Mouse (Mus musculus): ENCODE data around the gene Styx. TPM values are rescaled to one million over a fixed set of nuclear protein-coding genes. Genes with fewer than 3 reads are reported as not detected.

Styx gene
- 14.7 and 17.2 TPM in 2 replicates for polyA plus RNA-seq (2012; rRNA removed)

- 1% methylated on average over 77 of the region's 93 CpGs for WGBS
- Histone ChIP-seq H3K4me3 (replicated peaks; ENCODE audit: insufficient read depth, low read depth, low read length) (peak within 1 kb of the TSS; percentile 96), H3K27me3 (ENCODE audit: control insufficient read depth, insufficient read depth, low read length) (no peaks in the 10 kb centered on the region), H3K27ac (ENCODE audit: insufficient read depth, low read length) (no peak within 1 kb of the TSS), H3K4me1 (ENCODE audit: control insufficient read depth, insufficient read depth, low read length) (peaks cover 5% of the 10 kb centered on the region)
- TF ChIP-seq CTCF (IDR thresholded peaks at IDR 0.05; ENCODE audit: borderline replicate concordance, insufficient read depth, low read depth, low read length) (no peak), POLR2A (IDR thresholded peaks at IDR 0.05; ENCODE audit: borderline replicate concordance, insufficient read depth, low read length) (peak; percentile 46; the same call in 1 of the 2 replicates)
- peak; percentile 96 for DNase-seq
Observed at GRCm38 (mm10) chr14:45350931-45351859, at the start of gene Styx. TSS of gene Styx (plus strand) at chr14:45351093.

- Histone ChIP-seq H3K4me1 (ENCODE audit: control insufficient read depth, insufficient read depth, low read length) (no peaks in the 10 kb centered on the region), H3K27ac (ENCODE audit: insufficient read depth, low read length) (no peak overlapping the region), H3K4me3 (replicated peaks; ENCODE audit: insufficient read depth, low read depth, low read length) (no peak overlapping the region), H3K27me3 (ENCODE audit: control insufficient read depth, insufficient read depth, low read length) (no peaks in the 10 kb centered on the region)
- 34% methylated on average over 4 of the region's 4 CpGs for WGBS
- TF ChIP-seq POLR2A (IDR thresholded peaks at IDR 0.05; ENCODE audit: borderline replicate concordance, insufficient read depth, low read length) = no peak
- no peak for TF ChIP-seq CTCF (IDR thresholded peaks at IDR 0.05; ENCODE audit: borderline replicate concordance, insufficient read depth, low read depth, low read length)
- no peak for DNase-seq
Observed at GRCm38 (mm10) chr14:45303939-45304338, 47.0 kb upstream of the Styx start.

GRCm38 (mm10) chr14:45304389-45304788 is 46.5 kb upstream of the Styx start:
- WGBS = 56% methylated on average over 4 of the region's 4 CpGs
- Histone ChIP-seq H3K4me1 (ENCODE audit: control insufficient read depth, insufficient read depth, low read length) (no peaks in the 10 kb centered on the region), H3K27me3 (ENCODE audit: control insufficient read depth, insufficient read depth, low read length) (no peaks in the 10 kb centered on the region), H3K27ac (ENCODE audit: insufficient read depth, low read length) (no peak overlapping the region), H3K4me3 (replicated peaks; ENCODE audit: insufficient read depth, low read depth, low read length) (no peak overlapping the region)
- no peak for TF ChIP-seq CTCF (IDR thresholded peaks at IDR 0.05; ENCODE audit: borderline replicate concordance, insufficient read depth, low read depth, low read length)
- TF ChIP-seq POLR2A (IDR thresholded peaks at IDR 0.05; ENCODE audit: borderline replicate concordance, insufficient read depth, low read length) = no peak
- no peak for DNase-seq

- Histone ChIP-seq H3K27ac (ENCODE audit: insufficient read depth, low read length) (no peak overlapping the region), H3K4me3 (replicated peaks; ENCODE audit: insufficient read depth, low read depth, low read length) (no peak overlapping the region), H3K27me3 (ENCODE audit: control insufficient read depth, insufficient read depth, low read length) (no peaks in the 10 kb centered on the region), H3K4me1 (ENCODE audit: control insufficient read depth, insufficient read depth, low read length) (peaks cover 6% of the 10 kb centered on the region; the same call in 1 of the 2 replicates)
- no peak for DNase-seq
- TF ChIP-seq POLR2A (IDR thresholded peaks at IDR 0.05; ENCODE audit: borderline replicate concordance, insufficient read depth, low read length) = no peak
- no peak for TF ChIP-seq CTCF (IDR thresholded peaks at IDR 0.05; ENCODE audit: borderline replicate concordance, insufficient read depth, low read depth, low read length)
- 93% methylated on average over 5 of the region's 5 CpGs for WGBS
Observed at GRCm38 (mm10) chr14:45305852-45306251, 45.0 kb upstream of the Styx start.

- no peak overlapping the region for H3K27ac ChIP-seq (ENCODE audit: insufficient read depth, low read length)
- H3K27me3 ChIP-seq (ENCODE audit: control insufficient read depth, insufficient read depth, low read length) = no peaks in the 10 kb centered on the region
- H3K4me1 ChIP-seq (ENCODE audit: control insufficient read depth, insufficient read depth, low read length) = peaks cover 6% of the 10 kb centered on the region; the same call in 1 of the 2 replicates
- TF ChIP-seq POLR2A (IDR thresholded peaks at IDR 0.05; ENCODE audit: borderline replicate concordance, insufficient read depth, low read length) (no peak), CTCF (IDR thresholded peaks at IDR 0.05; ENCODE audit: borderline replicate concordance, insufficient read depth, low read depth, low read length) (no peak)
- no peak for DNase-seq
- 96% methylated on average over 8 of the region's 8 CpGs for WGBS
- H3K4me3 ChIP-seq (replicated peaks; ENCODE audit: insufficient read depth, low read depth, low read length) = no peak overlapping the region
Observed at GRCm38 (mm10) chr14:45307630-45308328, 43.1 kb upstream of the Styx start.

- 64% methylated on average over 13 of the region's 13 CpGs for WGBS
- Histone ChIP-seq H3K4me3 (replicated peaks; ENCODE audit: insufficient read depth, low read depth, low read length) (no peak overlapping the region), H3K27me3 (ENCODE audit: control insufficient read depth, insufficient read depth, low read length) (no peaks in the 10 kb centered on the region), H3K27ac (ENCODE audit: insufficient read depth, low read length) (no peak overlapping the region), H3K4me1 (ENCODE audit: control insufficient read depth, insufficient read depth, low read length) (peaks cover 6% of the 10 kb centered on the region; the same call in 1 of the 2 replicates)
- DNase-seq = peak; percentile 48 to 51
- TF ChIP-seq CTCF (IDR thresholded peaks at IDR 0.05; ENCODE audit: borderline replicate concordance, insufficient read depth, low read depth, low read length) = no peak
- TF ChIP-seq POLR2A (IDR thresholded peaks at IDR 0.05; ENCODE audit: borderline replicate concordance, insufficient read depth, low read length) = no peak
Observed at GRCm38 (mm10) chr14:45309646-45310045, 41.2 kb upstream of the Styx start.

GRCm38 (mm10) chr14:45310101-45310500 is 40.8 kb upstream of the Styx start:
- WGBS = 86% methylated on average over 14 of the region's 14 CpGs
- no peak for DNase-seq
- Histone ChIP-seq H3K27ac (ENCODE audit: insufficient read depth, low read length) (no peak overlapping the region), H3K4me3 (replicated peaks; ENCODE audit: insufficient read depth, low read depth, low read length) (no peak overlapping the region), H3K4me1 (ENCODE audit: control insufficient read depth, insufficient read depth, low read length) (peaks cover 6% of the 10 kb centered on the region; the same call in 1 of the 2 replicates), H3K27me3 (ENCODE audit: control insufficient read depth, insufficient read depth, low read length) (no peaks in the 10 kb centered on the region)
- TF ChIP-seq CTCF (IDR thresholded peaks at IDR 0.05; ENCODE audit: borderline replicate concordance, insufficient read depth, low read depth, low read length) = no peak
- TF ChIP-seq POLR2A (IDR thresholded peaks at IDR 0.05; ENCODE audit: borderline replicate concordance, insufficient read depth, low read length) = no peak

Measured in cerebellum, adult 2 months (tissue).